Mouse (Mus musculus) left cerebral cortex, postnatal 36 days (tissue): ENCODE results near the gene Cd200. TPM values are rescaled to one million over a fixed set of nuclear protein-coding genes. Genes with fewer than 3 reads are reported as not detected.
"Not testable (repeated sequence)": the region's sequence is repeated elsewhere in the genome, so short reads cannot be mapped to it uniquely, and the experiment has no call there.

ENCODE experiments used
- DNase-seq, 2 experiments: peaks; one replicate each; pipeline ENCODE4 v3.0.0; 2021 to 2022; ENCODE audit warnings: low spot score in 2 of 2, mixed read lengths in 1 of 2
- intact Hi-C: fragments of 180-260 bp; cut with DNase I; formaldehyde crosslinking; loops from one replicate; pipeline ENCODE4 v1.15.1; 2025
- total RNA-seq, 2 experiments: library from RNA; stranded (reverse); gene quantifications; 2 replicates each; pipeline ENCODE4 v1.2.3; 2021

Cd200 gene
- 100 to 1,000 TPM; 113 to 116 TPM for total RNA-seq

DNA sequence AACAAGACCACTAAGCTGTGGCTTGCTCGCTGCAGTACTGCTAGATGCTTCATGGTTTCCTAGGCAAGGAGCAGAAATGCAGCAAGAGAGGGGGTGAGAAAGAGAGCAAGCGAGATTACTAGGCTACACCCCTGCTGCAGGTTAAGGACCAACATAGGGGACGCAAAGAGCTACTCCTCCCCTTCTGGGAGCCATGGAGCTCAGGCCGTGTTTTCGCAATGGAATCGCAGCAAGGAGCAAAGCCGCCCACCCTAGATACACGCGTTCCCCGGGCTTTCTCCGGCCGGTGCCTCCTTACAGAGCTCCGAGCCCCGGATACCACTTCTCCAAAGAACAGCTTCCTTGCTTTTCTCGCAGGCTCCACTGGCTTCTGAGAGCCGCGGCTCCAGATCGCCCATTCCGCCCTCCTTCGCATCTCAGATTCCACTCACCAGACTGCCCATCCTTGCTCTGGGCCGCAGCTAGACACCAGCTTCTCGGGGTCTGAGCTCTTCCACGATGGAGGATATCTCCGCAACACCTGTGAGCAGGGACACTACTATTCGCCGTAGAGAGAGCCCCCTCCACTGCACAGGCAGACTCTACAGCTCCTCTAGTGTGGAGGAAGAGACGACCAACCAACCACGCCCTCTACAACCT, at the start of gene Cd200:
Gene Cd200, minus strand, starts transcription at position 629 of the 639 bp plus-strand sequence.
- peak; percentile 69 to 74 for DNase-seq
- intact Hi-C loops = no loop called here

- no peak for DNase-seq
- intact Hi-C loops = no loop called here
These were observed 45.9 kb upstream of the Cd200 start for GRCm38 (mm10) chr16:45454762-45455161.

DNA sequence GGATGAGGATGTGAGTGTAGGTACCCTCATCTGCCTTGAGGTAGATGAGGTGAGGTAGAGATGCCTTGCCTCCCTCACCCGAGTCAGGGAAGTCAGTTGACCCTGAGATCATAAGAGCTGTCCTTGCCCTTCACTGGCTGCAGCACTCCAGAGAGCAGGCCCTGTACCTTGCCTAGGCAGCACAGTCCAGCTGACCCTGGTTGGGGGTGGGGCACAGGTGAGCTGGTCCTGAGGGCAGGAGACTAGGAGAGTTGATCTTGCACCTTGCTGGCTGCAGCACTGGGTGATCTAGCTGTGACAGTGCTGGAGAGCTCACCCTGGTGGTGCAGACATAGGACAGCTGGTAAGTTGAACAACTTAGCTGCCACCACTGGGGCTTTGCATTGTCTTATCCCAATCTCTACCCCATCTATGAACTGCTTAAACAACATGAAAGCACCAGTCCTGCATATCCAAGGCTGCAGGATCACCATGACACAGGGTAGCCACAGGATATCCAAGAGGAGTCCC, 28.4 kb upstream of the Cd200 start:
- intact Hi-C loops = no loop called here
- no peak for DNase-seq

GRCm38 (mm10) chr16:45435591-45435990, 26.7 kb upstream of the Cd200 start:
- DNase-seq = no peak
- intact Hi-C loops = no loop called here

- DNase-seq = no peak
- intact Hi-C loops = no loop called here
These were observed 18.8 kb upstream of the Cd200 start for GRCm38 (mm10) chr16:45427651-45428050.

- intact Hi-C loops = loop anchor here (2.0 kb wide), 1 partner anchor 217 kb away; no protein-coding TSS in a partner anchor
- no peak for DNase-seq
These were observed 4.6 kb upstream of the Cd200 start for GRCm38 (mm10) chr16:45413497-45413896.

DNA sequence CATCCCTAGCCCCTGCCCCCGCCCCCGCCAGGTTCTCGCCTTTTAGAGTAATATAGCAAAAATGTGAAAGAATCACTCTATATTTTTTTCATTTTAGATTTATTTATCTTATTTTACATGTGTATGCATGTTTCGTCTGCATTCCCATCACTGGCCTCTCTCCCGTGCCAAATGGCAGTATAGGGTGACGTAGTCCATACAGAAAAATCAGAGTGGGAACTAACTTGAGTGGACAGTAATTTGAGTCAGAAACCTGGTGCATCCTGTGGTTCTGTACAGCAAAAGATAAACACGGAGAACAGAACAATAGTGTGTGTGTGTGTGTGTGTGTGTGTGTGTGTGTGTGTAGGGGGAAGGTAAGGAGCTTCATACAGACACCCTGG, 202 bp upstream of the Cd200 start:
- DNase-seq, intact Hi-C loops: not testable (repeated sequence)

DNA sequence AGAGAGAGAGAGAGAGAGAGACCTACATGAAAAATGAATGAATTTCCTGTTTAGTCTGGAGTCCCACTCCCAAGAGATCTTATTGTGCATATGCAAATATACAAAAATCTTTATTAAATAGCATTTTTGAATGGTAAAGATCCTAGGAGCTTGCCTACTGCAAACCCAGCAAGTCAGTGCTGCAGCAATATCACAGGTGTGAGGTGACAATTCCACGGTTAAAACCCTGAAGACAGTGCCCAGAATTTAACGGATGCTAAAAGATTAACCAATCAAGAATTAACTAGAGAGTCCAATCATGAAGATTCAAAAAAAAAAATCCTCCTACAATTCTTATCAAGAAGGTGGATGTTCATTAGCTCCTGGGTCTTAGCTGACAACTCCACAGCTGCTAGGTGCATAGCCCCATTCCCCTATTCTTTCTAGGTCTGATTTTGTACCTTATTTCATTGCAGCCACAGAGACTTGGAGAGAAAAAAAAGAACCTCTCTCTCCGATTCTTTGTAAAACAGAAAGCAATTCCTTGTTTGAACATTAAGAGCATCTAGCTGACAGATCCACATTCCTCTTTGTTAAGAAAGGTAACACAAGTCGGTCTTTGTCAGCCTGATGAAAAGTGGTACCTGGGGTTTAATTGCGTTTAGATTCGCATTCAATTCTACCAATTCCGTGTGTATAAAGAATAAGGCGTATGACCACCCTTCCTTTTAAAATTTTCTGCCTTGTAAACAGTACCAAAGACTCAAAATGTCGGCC, 1.0 kb downstream of the Cd200 start:
- intact Hi-C loops = no loop called here

GRCm38 (mm10) chr16:45407091-45407490, 1.8 kb downstream of the Cd200 start:
- DNase-seq = peak in 1 of 2 experiments; percentile 15
- intact Hi-C loops = no loop called here

More for the DNA sequence above, 1.0 kb downstream of the Cd200 start:
- DNase-seq = no peak

- intact Hi-C loops = no loop called here
- DNase-seq = no peak
These were observed 5.9 kb downstream of the Cd200 start for GRCm38 (mm10) chr16:45402951-45403350.

GRCm38 (mm10) chr16:45402036-45402435, 6.8 kb downstream of the Cd200 start:
- intact Hi-C loops = no loop called here

DNA sequence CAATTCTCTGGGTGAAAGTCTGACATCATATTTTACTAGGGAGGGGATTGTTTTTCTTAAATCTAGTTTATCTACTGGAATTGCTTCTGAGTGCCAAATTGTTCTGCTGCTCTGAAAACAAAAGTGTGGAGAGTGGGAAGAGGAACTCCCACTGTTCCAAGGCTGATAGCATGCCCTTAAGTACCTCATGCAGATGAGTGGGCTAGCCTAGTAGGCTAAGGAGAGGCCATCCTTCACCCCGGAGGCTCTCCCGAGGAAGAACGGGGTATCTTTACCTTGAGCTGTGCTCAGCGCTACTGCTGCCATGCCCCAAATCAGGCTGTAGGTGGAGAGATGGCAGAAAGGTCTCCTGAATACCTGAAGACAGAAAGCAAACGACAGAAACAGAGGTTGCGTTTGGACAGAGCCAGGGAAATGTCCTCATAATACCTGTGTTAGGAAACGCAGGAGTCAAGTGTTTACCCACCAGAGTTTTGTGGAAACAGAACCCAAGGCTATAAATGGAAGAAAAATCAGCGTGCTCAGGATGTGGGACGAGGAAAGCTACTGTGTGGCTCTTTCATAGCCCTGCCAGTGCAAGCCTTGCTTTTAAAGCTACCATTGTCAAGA, 8.8 kb downstream of the Cd200 start:
- DNase-seq = no peak
- intact Hi-C loops = no loop called here

More at GRCm38 (mm10) chr16:45402036-45402435, 6.8 kb downstream of the Cd200 start:
- DNase-seq = no peak

DNA sequence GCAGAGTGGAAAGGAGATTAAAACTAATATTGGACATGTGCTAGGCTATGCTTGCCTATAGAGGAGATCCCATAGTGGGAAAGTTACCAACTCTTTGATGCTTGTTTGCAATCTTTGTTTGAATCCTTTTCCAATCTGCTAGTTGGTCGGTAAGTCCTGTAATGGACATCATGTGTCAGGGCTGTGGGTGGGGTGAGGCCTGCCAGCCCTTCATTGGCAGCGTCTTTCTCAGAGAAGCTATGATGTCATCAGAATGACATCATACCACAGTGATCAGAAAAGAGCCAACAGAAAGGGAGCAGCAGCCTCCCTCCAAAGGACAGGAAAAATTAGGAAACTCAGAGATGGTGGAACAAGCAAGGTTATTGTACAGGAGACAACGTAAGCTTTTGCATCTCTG, 9.4 kb downstream of the Cd200 start:
- no peak for DNase-seq
- intact Hi-C loops = no loop called here

GRCm38 (mm10) chr16:45397440-45397839, 11.4 kb downstream of the Cd200 start:
- DNase-seq = no peak
- intact Hi-C loops = no loop called here

- intact Hi-C loops = no loop called here
- DNase-seq = no peak
These were observed 16.6 kb downstream of the Cd200 start for GRCm38 (mm10) chr16:45392246-45392645.

- intact Hi-C loops = no loop called here
- DNase-seq = no peak
These were observed 17.2 kb downstream of the Cd200 start for GRCm38 (mm10) chr16:45391680-45392079.

DNA sequence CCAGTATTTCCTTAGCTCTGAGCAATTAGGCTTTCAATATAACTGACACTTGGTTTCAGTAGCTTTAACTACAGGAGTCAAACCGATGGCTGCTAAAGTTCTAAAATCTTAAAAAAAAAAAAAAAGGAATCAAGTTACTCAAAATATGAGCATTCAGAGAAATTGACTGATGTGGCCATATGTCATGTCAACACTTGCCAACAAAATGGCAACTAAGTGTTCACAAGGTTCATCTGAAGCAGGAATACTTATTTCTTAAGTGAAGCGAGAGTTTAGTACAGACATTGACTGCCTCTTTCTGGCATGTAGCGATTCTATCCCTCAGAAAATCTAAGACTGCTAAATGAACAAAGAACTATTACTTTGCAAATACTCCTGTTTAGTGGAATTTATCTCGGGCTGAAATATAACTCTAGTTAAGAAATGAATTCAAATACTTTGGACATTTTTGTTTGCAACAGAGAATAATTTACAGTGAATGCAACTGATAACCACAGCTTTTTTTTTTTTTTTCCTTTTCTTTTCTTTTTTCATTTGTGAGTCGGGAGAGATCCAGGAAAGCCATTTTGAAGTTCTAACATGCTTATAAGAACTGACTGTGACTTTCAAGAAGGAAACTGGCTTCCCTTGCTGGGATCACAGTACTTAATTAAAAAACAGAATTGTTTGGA, 18.4 kb downstream of the Cd200 start:
- no peak for DNase-seq
- intact Hi-C loops = no loop called here

- DNase-seq = no peak
- intact Hi-C loops = no loop called here
These were observed 19.0 kb downstream of the Cd200 start for GRCm38 (mm10) chr16:45389833-45390232.

- intact Hi-C loops = no loop called here
- no peak for DNase-seq
These were observed 19.8 kb downstream of the Cd200 start for GRCm38 (mm10) chr16:45389041-45389440.

GRCm38 (mm10) chr16:45381811-45382210, 27.0 kb downstream of the Cd200 start:
- no peak for DNase-seq
- intact Hi-C loops = no loop called here
